Mouse (Mus musculus) cerebellum, adult 2 months (tissue): ENCODE measurements around the gene Atg2b. TPM values are rescaled to one million over a fixed set of nuclear protein-coding genes. Genes with fewer than 3 reads are reported as not detected.

Experiments
- DNase-seq, 2 experiments: peaks; one replicate each; pipeline ENCODE4 v3.0.0; 2021
- H3K27ac ChIP-seq: fragments of 200-500 bp; 2 replicates; pipeline ENCODE4 v1.5.1; 2012; ENCODE audit warnings: low read length, control low read depth, inconsistent platforms; ENCODE audit not compliant: insufficient read depth
- H3K27me3 ChIP-seq: fragments of 200-500 bp; 2 replicates; pipeline ENCODE4 v1.6.1; 2012; ENCODE audit warnings: inconsistent platforms, mild to moderate bottlenecking, low read length, moderate library complexity; ENCODE audit not compliant: control insufficient read depth, insufficient read depth
- H3K4me1 ChIP-seq: fragments of 200-500 bp; 2 replicates; pipeline ENCODE4 v1.6.1; 2011; ENCODE audit warnings: low read length; ENCODE audit not compliant: control insufficient read depth, insufficient read depth
- H3K4me3 ChIP-seq: fragments of 200-500 bp; replicated peaks from 2 replicates; pipeline ENCODE3; 2011; ENCODE audit warnings: mild to moderate bottlenecking, low read depth, low read length, control low read depth; ENCODE audit not compliant: insufficient read depth
- CTCF ChIP-seq: fragments of 200-500 bp; IDR thresholded peaks from 2 replicates; pipeline ENCODE4 v1.5.1; 2011; ENCODE audit warnings: low read depth, mild to moderate bottlenecking, control low read depth, low read length, moderate library complexity, borderline replicate concordance; ENCODE audit not compliant: insufficient read depth
- POLR2A ChIP-seq: fragments of 200-500 bp; IDR thresholded peaks from 2 replicates; pipeline ENCODE4 v1.6.1; 2011; ENCODE audit warnings: low read length, control low read depth, borderline replicate concordance; ENCODE audit not compliant: insufficient read depth
- WGBS: fragments of 180-500 bp; shearing (Covaris S2); methylation state at CpG from one replicate; pipeline ENCODE4 v1.1.7; 2018; 5-methylcytosine and 5-hydroxymethylcytosine counted together
- polyA plus RNA-seq: library from polyadenylated mRNA; depleted of rRNA; stranded (reverse); fragments of >200 nt; gene quantifications from 2 replicates; pipeline ENCODE4 v1.2.3, GENCODE M21; 2012; rRNA removed

The Atg2b gene
- polyA plus RNA-seq, 1 experiment = 48.8 TPM

GRCm38 (mm10) chr12:105590786-105591185, 94.2 kb downstream of the Atg2b start:
- WGBS = 20% methylated on average over 7 of the region's 7 CpGs
- no peak overlapping the region for H3K27ac ChIP-seq
- no peak overlapping the region for H3K4me3 ChIP-seq
- DNase-seq = peak; percentile 22 to 43
- peaks cover 11% of the 10 kb centered on the region for H3K4me1 ChIP-seq
- H3K27me3 ChIP-seq = no peaks in the 10 kb centered on the region
- TF ChIP-seq POLR2A (no peak), CTCF (no peak)

GRCm38 (mm10) chr12:105587526-105587925, 97.5 kb downstream of the Atg2b start:
- no peak for DNase-seq
- Histone ChIP-seq H3K27me3 (no peaks in the 10 kb centered on the region), H3K4me3 (no peak overlapping the region), H3K4me1 (peaks cover 8% of the 10 kb centered on the region), H3K27ac (no peak overlapping the region)
- 88% methylated on average over 8 of the region's 8 CpGs for WGBS
- TF ChIP-seq POLR2A = no peak
- no peak for TF ChIP-seq CTCF

DNA sequence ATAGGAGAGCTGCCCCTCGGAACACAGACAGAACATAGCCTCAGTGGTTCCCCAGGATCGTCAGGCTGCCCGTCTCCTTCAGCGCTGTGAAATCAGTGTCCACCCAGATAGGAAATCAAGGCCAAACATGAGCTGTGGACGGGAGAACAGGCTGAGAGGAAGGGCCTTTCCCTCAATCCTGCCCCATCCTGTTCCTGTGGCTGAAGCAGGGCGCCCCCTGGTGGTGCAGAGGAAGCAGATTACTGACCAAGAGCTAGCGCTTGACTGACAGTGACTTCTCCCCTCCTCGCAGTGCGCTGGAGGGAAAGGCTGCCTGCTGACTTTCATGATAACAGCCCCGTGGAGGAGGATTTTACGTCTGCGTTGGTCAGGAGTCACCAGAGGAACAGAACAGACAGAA, 100.2 kb downstream of the Atg2b start:
- H3K27ac ChIP-seq = no peak overlapping the region
- no peaks in the 10 kb centered on the region for H3K27me3 ChIP-seq
- TF ChIP-seq CTCF (peak; percentile 82), POLR2A (no peak)
- no peak overlapping the region for H3K4me3 ChIP-seq
- no peaks in the 10 kb centered on the region for H3K4me1 ChIP-seq
- 33% methylated on average over 12 of the region's 12 CpGs for WGBS
- peak; percentile 59 to 66 for DNase-seq

- H3K27me3 ChIP-seq = no peaks in the 10 kb centered on the region
- H3K4me1 ChIP-seq = no peaks in the 10 kb centered on the region
- WGBS = 48% methylated on average over 2 of the region's 2 CpGs
- DNase-seq = no peak
- H3K4me3 ChIP-seq = no peak overlapping the region
- no peak overlapping the region for H3K27ac ChIP-seq
- no peak for TF ChIP-seq POLR2A
- no peak for TF ChIP-seq CTCF
Observed at GRCm38 (mm10) chr12:105583484-105583883, 101.5 kb downstream of the Atg2b start.

- no peak for DNase-seq
- Histone ChIP-seq H3K27ac (no peak overlapping the region), H3K4me3 (no peak overlapping the region), H3K27me3 (no peaks in the 10 kb centered on the region), H3K4me1 (no peaks in the 10 kb centered on the region)
- TF ChIP-seq POLR2A (no peak), CTCF (no peak)
- 84% methylated on average over 9 of the region's 9 CpGs for WGBS
Observed at GRCm38 (mm10) chr12:105582486-105582885, 102.5 kb downstream of the Atg2b start.

- Histone ChIP-seq H3K4me1 (no peaks in the 10 kb centered on the region), H3K27me3 (no peaks in the 10 kb centered on the region), H3K4me3 (no peak overlapping the region), H3K27ac (no peak overlapping the region)
- TF ChIP-seq CTCF (no peak), POLR2A (no peak)
- WGBS = 86% methylated on average over 17 of the region's 17 CpGs
- DNase-seq = no peak
Observed at GRCm38 (mm10) chr12:105580490-105580889, 104.5 kb downstream of the Atg2b start.

- no peak for DNase-seq
- no peaks in the 10 kb centered on the region for H3K4me1 ChIP-seq
- H3K27me3 ChIP-seq = no peaks in the 10 kb centered on the region
- H3K4me3 ChIP-seq = no peak overlapping the region
- WGBS = 73% methylated on average over 4 of the region's 4 CpGs
- no peak overlapping the region for H3K27ac ChIP-seq
- TF ChIP-seq CTCF = no peak
- TF ChIP-seq POLR2A = no peak
Observed at GRCm38 (mm10) chr12:105574356-105574755, 110.7 kb downstream of the Atg2b start.

GRCm38 (mm10) chr12:105572622-105573021, 112.4 kb downstream of the Atg2b start:
- no peak for TF ChIP-seq POLR2A
- TF ChIP-seq CTCF = no peak
- H3K27me3 ChIP-seq = no peaks in the 10 kb centered on the region
- WGBS = 76% methylated on average over 2 of the region's 2 CpGs
- no peak for DNase-seq
- no peaks in the 10 kb centered on the region for H3K4me1 ChIP-seq
- no peak overlapping the region for H3K4me3 ChIP-seq
- no peak overlapping the region for H3K27ac ChIP-seq

GRCm38 (mm10) chr12:105571867-105572266, 113.1 kb downstream of the Atg2b start:
- DNase-seq = no peak
- no peak overlapping the region for H3K27ac ChIP-seq
- 64% methylated on average over 3 of the region's 3 CpGs for WGBS
- no peaks in the 10 kb centered on the region for H3K27me3 ChIP-seq
- TF ChIP-seq POLR2A = no peak
- no peak for TF ChIP-seq CTCF
- H3K4me1 ChIP-seq = no peaks in the 10 kb centered on the region
- no peak overlapping the region for H3K4me3 ChIP-seq

Other genes starting within 250 kb of the Atg2b start
- 5.8 and 6.7 TPM in 2 replicates for gene D430019H16Rik, start 231.4 kb downstream of the Atg2b start, polyA plus RNA-seq
- gene Bdkrb2, start 122.0 kb downstream of the Atg2b start, polyA plus RNA-seq = 0.68 and 0.70 TPM in 2 replicates
- gene Bdkrb1, start 82.1 kb downstream of the Atg2b start, polyA plus RNA-seq = 0.36 TPM in 1 of 2 replicates, not detected in the other
- gene Gskip, start 382 bp downstream of the Atg2b start, polyA plus RNA-seq = 29.4 and 31.7 TPM in 2 replicates
- 1.3 and 2.2 TPM in 2 replicates for gene Ak7, start 20.8 kb upstream of the Atg2b start, polyA plus RNA-seq
- 99.3 and 106 TPM in 2 replicates for gene Papola, start 99.5 kb upstream of the Atg2b start, polyA plus RNA-seq